Mouse (Mus musculus): ENCODE results near the gene Dnm1l. TPM values are rescaled to one million over a fixed set of nuclear protein-coding genes. Genes with fewer than 3 reads are reported as not detected.
"Not testable (repeated sequence)": the region's sequence is repeated elsewhere in the genome, so short reads cannot be mapped to it uniquely, and the experiment has no call there.

Gene Dnm1l
- polyA plus RNA-seq (2016; fragmentation: Nextera tagmentation; extraction: Ambion mirVana): 60.5 and 64.2 TPM in 2 replicates

GRCm38 (mm10) chr16:16358481-16359100 lies at the start of gene Dnm1l:
Dnm1l (minus strand) TSS chr16:16358959.
- WGBS: under 1% methylated on average over 54 of the region's 55 CpGs
- ATAC-seq (ENCODE audit: insufficient number of reproducible peaks, insufficient read depth, low FRiP score, low TSS enrichment, low read depth): peak; percentile 100
- H3K27ac ChIP-seq: peak within 1 kb of the TSS; percentile 90
- peak within 1 kb of the TSS; percentile 91 for H3K4me3 ChIP-seq (replicated peaks)
- H3K27me3 ChIP-seq: no peaks in the 10 kb centered on the region
- H3K4me1 ChIP-seq (replicated peaks): peaks cover 7% of the 10 kb centered on the region
- H3K9ac ChIP-seq (replicated peaks): peak within 1 kb of the TSS; percentile 94
- H3K9me3 ChIP-seq: no peaks in the 10 kb centered on the region
- peak within 1 kb of the TSS; percentile 72 for H3K4me2 ChIP-seq
- 0 out of 2 replicates have a peak, but pooled peaks cover 2% of the 10 kb centered on the region for H3K36me3 ChIP-seq

- not testable (repeated sequence) for H3K9me3 ChIP-seq; ATAC-seq (ENCODE audit: insufficient number of reproducible peaks, insufficient read depth, low FRiP score, low TSS enrichment, low read depth); H3K4me2 ChIP-seq; H3K4me3 ChIP-seq (replicated peaks); H3K9ac ChIP-seq (replicated peaks); H3K4me1 ChIP-seq (replicated peaks); H3K27me3 ChIP-seq; H3K36me3 ChIP-seq; H3K27ac ChIP-seq
- WGBS: 64% methylated on average over 9 of the region's 9 CpGs
These were observed 8.5 kb upstream of the Dnm1l start for GRCm38 (mm10) chr16:16367217-16367616.

DNA sequence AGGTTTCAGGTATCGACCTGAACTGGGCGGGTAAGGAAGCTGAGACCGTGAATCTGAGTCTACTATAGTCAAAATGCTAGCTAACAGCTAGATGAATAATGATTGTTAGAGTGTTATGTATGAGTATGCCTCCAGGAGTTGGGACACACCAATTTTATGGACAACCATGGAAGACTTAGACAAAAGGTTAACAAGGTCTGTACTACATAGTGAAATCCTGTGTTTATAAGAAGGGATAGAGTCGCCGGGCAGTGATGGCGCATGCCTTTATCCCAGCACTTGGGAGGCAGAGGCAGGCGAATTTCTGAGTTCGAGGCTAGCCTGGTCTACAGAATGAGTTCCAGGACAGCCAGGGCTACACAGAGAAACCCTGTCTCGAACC lies 333 bp upstream of the Dnm1l start:
- WGBS: 60% methylated on average over 9 of the region's 9 CpGs
- not testable (repeated sequence) for H3K4me1 ChIP-seq (replicated peaks); H3K27ac ChIP-seq; H3K9me3 ChIP-seq; H3K36me3 ChIP-seq; H3K27me3 ChIP-seq
- peak; percentile 73 for ATAC-seq (ENCODE audit: insufficient number of reproducible peaks, insufficient read depth, low FRiP score, low TSS enrichment, low read depth)
- Histone ChIP-seq H3K4me2 (peak overlapping the region; percentile 72), H3K9ac (replicated peaks) (peak overlapping the region; percentile 94; the same call in 1 of the 2 replicates), H3K4me3 (replicated peaks) (peak overlapping the region; percentile 91)

- H3K4me2 ChIP-seq: peak overlapping the region; percentile 72
- peaks cover 7% of the 10 kb centered on the region for H3K4me1 ChIP-seq (replicated peaks)
- no peaks in the 10 kb centered on the region for H3K27me3 ChIP-seq
- H3K27ac ChIP-seq: no peak overlapping the region
- no peaks in the 10 kb centered on the region for H3K9me3 ChIP-seq
- peak overlapping the region; percentile 91 for H3K4me3 ChIP-seq (replicated peaks)
- H3K9ac ChIP-seq (replicated peaks): peak overlapping the region; percentile 94
- 14% methylated on average over 6 of the region's 6 CpGs for WGBS
- ATAC-seq (ENCODE audit: insufficient number of reproducible peaks, insufficient read depth, low FRiP score, low TSS enrichment, low read depth): no peak
- peaks cover 6% of the 10 kb centered on the region; the same call in 1 of the 2 replicates for H3K36me3 ChIP-seq
These were observed 851 bp downstream of the Dnm1l start for GRCm38 (mm10) chr16:16357908-16358307.

DNA sequence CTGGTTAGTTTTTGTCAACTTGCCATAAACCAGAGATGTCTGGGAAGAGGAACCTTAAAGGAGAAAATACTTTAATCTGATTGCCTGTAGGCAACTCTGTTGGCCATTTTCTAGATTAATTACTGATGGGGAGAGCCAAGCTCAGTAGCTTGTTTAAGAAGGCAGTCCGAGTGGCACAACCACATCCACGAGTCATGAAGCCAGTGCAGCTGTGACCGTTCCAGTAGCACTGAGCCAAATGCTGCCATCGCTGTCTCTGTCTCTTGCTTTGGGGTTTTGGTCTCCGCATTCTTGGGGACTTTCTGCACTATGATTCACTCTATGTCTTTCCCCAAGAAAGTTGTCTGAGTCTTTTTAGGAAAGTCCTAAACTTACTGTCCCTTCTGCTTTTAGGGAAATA lies 12.3 kb downstream of the Dnm1l start:
- no peak overlapping the region for H3K4me3 ChIP-seq (replicated peaks)
- H3K27me3 ChIP-seq: no peaks in the 10 kb centered on the region
- no peak overlapping the region for H3K27ac ChIP-seq
- peaks cover 11% of the 10 kb centered on the region; the same call in 1 of the 2 replicates for H3K36me3 ChIP-seq
- 90% methylated on average over 5 of the region's 5 CpGs for WGBS
- no peak overlapping the region for H3K9ac ChIP-seq (replicated peaks)
- ATAC-seq (ENCODE audit: insufficient number of reproducible peaks, insufficient read depth, low FRiP score, low TSS enrichment, low read depth): no peak
- no peaks in the 10 kb centered on the region for H3K9me3 ChIP-seq
- H3K4me2 ChIP-seq: no peak overlapping the region
- no peaks in the 10 kb centered on the region for H3K4me1 ChIP-seq (replicated peaks)

- no peak overlapping the region for H3K4me3 ChIP-seq (replicated peaks)
- no peak for ATAC-seq (ENCODE audit: insufficient number of reproducible peaks, insufficient read depth, low FRiP score, low TSS enrichment, low read depth)
- H3K27me3 ChIP-seq: no peaks in the 10 kb centered on the region
- no peak overlapping the region for H3K27ac ChIP-seq
- no peaks in the 10 kb centered on the region for H3K4me1 ChIP-seq (replicated peaks)
- H3K9me3 ChIP-seq: no peaks in the 10 kb centered on the region
- no peak overlapping the region for H3K9ac ChIP-seq (replicated peaks)
- 85% methylated on average over 5 of the region's 5 CpGs for WGBS
- H3K4me2 ChIP-seq: no peak overlapping the region
- H3K36me3 ChIP-seq: peaks cover 44% of the 10 kb centered on the region
These were observed 32.9 kb downstream of the Dnm1l start for GRCm38 (mm10) chr16:16325775-16326336.

GRCm38 (mm10) chr16:16311319-16311718 lies 47.4 kb downstream of the Dnm1l start:
- H3K27ac ChIP-seq: no peak overlapping the region
- H3K9me3 ChIP-seq: no peaks in the 10 kb centered on the region
- H3K4me3 ChIP-seq (replicated peaks): no peak overlapping the region
- H3K4me2 ChIP-seq: no peak overlapping the region
- H3K36me3 ChIP-seq: peaks cover 78% of the 10 kb centered on the region
- 83% methylated on average over 5 of the region's 5 CpGs for WGBS
- H3K4me1 ChIP-seq (replicated peaks): no peaks in the 10 kb centered on the region
- H3K27me3 ChIP-seq: no peaks in the 10 kb centered on the region
- H3K9ac ChIP-seq (replicated peaks): no peak overlapping the region
- peak; percentile 37; the same call in 1 of the 2 replicates for ATAC-seq (ENCODE audit: insufficient number of reproducible peaks, insufficient read depth, low FRiP score, low TSS enrichment, low read depth)

DNA sequence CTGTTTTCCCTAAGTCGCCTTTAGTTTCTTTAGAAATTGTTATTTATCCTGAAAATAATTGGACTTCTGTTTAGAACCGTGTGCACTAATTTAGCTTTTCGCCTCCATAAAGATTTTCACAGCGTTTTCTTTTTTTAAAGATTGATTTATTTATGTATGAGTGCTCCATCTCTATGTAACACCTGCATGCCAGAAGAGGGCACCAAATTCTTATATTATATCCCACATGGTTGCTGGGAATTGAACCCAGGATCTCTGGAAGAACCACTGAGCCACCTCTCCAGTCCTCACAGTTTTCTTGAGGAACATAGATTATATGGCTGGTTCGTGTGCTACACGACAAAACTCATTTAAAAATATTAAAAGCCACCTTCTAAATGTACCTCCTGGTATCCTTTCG lies 54.9 kb downstream of the Dnm1l start:
- H3K27me3 ChIP-seq: no peaks in the 10 kb centered on the region

GRCm38 (mm10) chr16:16303138-16303827 lies 55.5 kb downstream of the Dnm1l start:
- peak overlapping the region; percentile 96 for H3K27ac ChIP-seq
- under 1% methylated on average over 61 of the region's 61 CpGs for WGBS
- peaks cover 11% of the 10 kb centered on the region for H3K4me1 ChIP-seq (replicated peaks)
- H3K4me2 ChIP-seq: peak overlapping the region; percentile 70
- H3K27me3 ChIP-seq: no peaks in the 10 kb centered on the region
- peak overlapping the region; percentile 93 for H3K4me3 ChIP-seq (replicated peaks)
- peak; percentile 60 for ATAC-seq (ENCODE audit: insufficient number of reproducible peaks, insufficient read depth, low FRiP score, low TSS enrichment, low read depth)
- peaks cover 19% of the 10 kb centered on the region for H3K36me3 ChIP-seq
- peak overlapping the region; percentile 85 for H3K9ac ChIP-seq (replicated peaks)
- H3K9me3 ChIP-seq: no peaks in the 10 kb centered on the region

More for the DNA sequence above, 54.9 kb downstream of the Dnm1l start:
- 19% methylated on average over 7 of the region's 7 CpGs for WGBS
- peak overlapping the region; percentile 85 for H3K9ac ChIP-seq (replicated peaks)
- peaks cover 11% of the 10 kb centered on the region for H3K4me1 ChIP-seq (replicated peaks)
- ATAC-seq (ENCODE audit: insufficient number of reproducible peaks, insufficient read depth, low FRiP score, low TSS enrichment, low read depth): no peak
- H3K4me2 ChIP-seq: peak overlapping the region; percentile 70
- no peaks in the 10 kb centered on the region for H3K9me3 ChIP-seq
- peaks cover 21% of the 10 kb centered on the region for H3K36me3 ChIP-seq
- peak overlapping the region; percentile 93 for H3K4me3 ChIP-seq (replicated peaks)
- H3K27ac ChIP-seq: no peak overlapping the region

- H3K4me2 ChIP-seq: peak within 1 kb of the TSS; percentile 70
- no peaks in the 10 kb centered on the region for H3K9me3 ChIP-seq
- H3K9ac ChIP-seq (replicated peaks): peak within 1 kb of the TSS; percentile 85
- H3K4me3 ChIP-seq (replicated peaks): peak within 1 kb of the TSS; percentile 93
- WGBS: under 1% methylated on average over 50 of the region's 50 CpGs
- peaks cover 13% of the 10 kb centered on the region for H3K36me3 ChIP-seq
- ATAC-seq (ENCODE audit: insufficient number of reproducible peaks, insufficient read depth, low FRiP score, low TSS enrichment, low read depth): peak; percentile 99
- H3K4me1 ChIP-seq (replicated peaks): peaks cover 11% of the 10 kb centered on the region
- H3K27me3 ChIP-seq: no peaks in the 10 kb centered on the region
- peak within 1 kb of the TSS; percentile 96 for H3K27ac ChIP-seq
These were observed 56.2 kb downstream of the Dnm1l start, which contains the start of gene Yars2 for GRCm38 (mm10) chr16:16302369-16303137. Yars2 (plus strand) TSS chr16:16302965.

- no peak for ATAC-seq (ENCODE audit: insufficient number of reproducible peaks, insufficient read depth, low FRiP score, low TSS enrichment, low read depth)
- Histone ChIP-seq H3K36me3 (no peaks in the 10 kb centered on the region), H3K4me1 (replicated peaks) (no peaks in the 10 kb centered on the region), H3K9me3 (no peaks in the 10 kb centered on the region), H3K27ac (no peak overlapping the region), H3K4me2 (no peak overlapping the region), H3K27me3 (no peaks in the 10 kb centered on the region), H3K9ac (replicated peaks) (no peak overlapping the region), H3K4me3 (replicated peaks) (no peak overlapping the region)
- WGBS: 88% methylated on average over 6 of the region's 6 CpGs
These were observed 85.0 kb downstream of the Dnm1l start for GRCm38 (mm10) chr16:16273752-16274151.

All from limb, embryonic 12.5 days (tissue).